Mouse (Mus musculus) C2C12 (cell line): ENCODE data around the gene Pdcl. TPM values are rescaled to one million over a fixed set of nuclear protein-coding genes. Genes with fewer than 3 reads are reported as not detected.

Experiments used
- H3K27me3 ChIP-seq: one replicate; pipeline ENCODE4 v1.6.1; 2011; ENCODE audit not compliant: control insufficient read depth, insufficient read depth, insufficient read length
- H3K36me3 ChIP-seq: one replicate; pipeline ENCODE4 v1.6.1; 2011; ENCODE audit not compliant: control insufficient read depth, insufficient read depth
- H3K4me3 ChIP-seq: one replicate; pipeline ENCODE4 v1.5.1; 2011; ENCODE audit warnings: mild to moderate bottlenecking, control low read depth; ENCODE audit not compliant: poor library complexity, insufficient read depth, severe bottlenecking
- H3K79me2 ChIP-seq: one replicate; pipeline ENCODE4 v1.6.1; 2011; ENCODE audit not compliant: control insufficient read depth, insufficient read depth
- H3K79me3 ChIP-seq: one replicate; pipeline ENCODE4 v1.6.1; 2011; ENCODE audit warnings: low read depth, control low read depth
- H3ac ChIP-seq: one replicate; pipeline ENCODE3; 2011; ENCODE audit warnings: low read depth; ENCODE audit not compliant: control insufficient read depth, insufficient read length
- CEBPB ChIP-seq: IDR thresholded peaks from one replicate; pipeline ENCODE4 v1.6.1; 2011; ENCODE audit warnings: low read depth, mild to moderate bottlenecking, control low read depth, moderate library complexity
- CTCF ChIP-seq: IDR thresholded peaks from one replicate; pipeline ENCODE4 v1.5.1; 2011; ENCODE audit not compliant: control insufficient read depth, insufficient read depth, insufficient read length
- FOSL1 ChIP-seq: IDR thresholded peaks from one replicate; pipeline ENCODE4 v1.8.0; 2011; ENCODE audit warnings: mild to moderate bottlenecking, low read length; ENCODE audit not compliant: poor library complexity, insufficient read depth, severe bottlenecking
- MAX ChIP-seq: IDR thresholded peaks from one replicate; pipeline ENCODE4 v1.6.1; 2011; ENCODE audit warnings: mild to moderate bottlenecking, control low read depth
- MYOD1 ChIP-seq: IDR thresholded peaks from one replicate; pipeline ENCODE4 v1.6.1; 2011; ENCODE audit warnings: low read depth; ENCODE audit not compliant: control insufficient read depth, insufficient read length
- MYOG ChIP-seq: IDR thresholded peaks from one replicate; pipeline ENCODE4 v1.6.1; 2011; ENCODE audit not compliant: control insufficient read depth, insufficient read length; ENCODE audit errors: extremely low read depth
- USF1 ChIP-seq: IDR thresholded peaks from one replicate; pipeline ENCODE4 v1.6.1; 2011; ENCODE audit warnings: low read depth, mild to moderate bottlenecking, control low read depth, moderate library complexity
- polyA plus RNA-seq: library from polyadenylated mRNA; unstranded; fragments of >200 nt; fragmentation: generic; extraction: Trizol; gene quantifications from one replicate; pipeline ENCODE4 v1.2.1, GENCODE M21; 2012; ENCODE audit warnings: missing spikeins

Gene Pdcl
- polyA plus RNA-seq, 1 experiment: 9.2 TPM

DNA sequence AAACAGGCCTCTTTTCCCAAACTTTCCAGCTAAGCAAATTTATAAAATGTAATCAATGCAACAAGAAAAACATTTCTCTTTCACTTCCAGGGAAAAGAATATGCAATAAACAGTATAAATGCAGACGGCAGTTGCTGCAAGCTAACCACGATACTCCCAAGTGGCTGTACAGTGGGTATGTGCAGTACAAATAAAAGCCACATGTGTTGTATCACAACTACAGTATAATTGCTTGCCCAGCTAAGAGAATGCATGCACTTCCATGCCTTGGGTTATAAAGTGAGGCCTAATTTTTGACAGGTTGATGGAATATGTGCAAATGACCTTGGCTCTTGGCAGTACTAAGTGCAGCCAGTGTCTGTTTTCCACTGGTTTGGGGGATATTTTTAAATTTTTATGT lies 11.5 kb upstream of the Pdcl start:
- Histone ChIP-seq H3ac (no peak overlapping the region), H3K79me2 (no peaks in the 10 kb centered on the region), H3K79me3 (peaks cover 2% of the 10 kb centered on the region), H3K4me3 (no peak overlapping the region), H3K36me3 (peaks cover 34% of the 10 kb centered on the region), H3K27me3 (no peaks in the 10 kb centered on the region)
- no peak for TF ChIP-seq MAX
- no peak for TF ChIP-seq FOSL1
- no peak for TF ChIP-seq MYOD1
- no peak for TF ChIP-seq USF1
- TF ChIP-seq CEBPB: no peak

DNA sequence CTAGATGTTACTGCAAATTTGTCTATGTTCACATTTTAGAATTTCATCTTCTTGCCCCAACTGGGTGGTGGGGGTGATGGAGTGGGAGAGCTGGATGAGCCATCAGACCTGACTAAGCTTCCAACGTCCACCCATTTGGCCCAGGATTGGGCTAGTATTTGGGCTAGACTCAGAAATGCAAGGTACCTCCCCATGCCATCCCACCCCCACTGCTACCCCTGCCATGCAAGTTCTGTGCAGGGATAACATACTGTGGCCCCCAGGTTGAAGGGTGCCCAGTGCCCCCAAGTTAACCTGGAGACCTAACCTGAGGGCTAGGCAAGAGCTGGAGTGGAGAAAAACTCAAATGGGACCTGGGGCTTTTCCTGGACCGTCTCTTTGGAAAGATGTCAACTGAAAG lies 776 bp upstream of the Pdcl start:
- peaks cover 20% of the 10 kb centered on the region for H3K79me2 ChIP-seq
- H3K79me3 ChIP-seq: peaks cover 12% of the 10 kb centered on the region
- no peak overlapping the region for H3K4me3 ChIP-seq
- H3ac ChIP-seq: no peak overlapping the region
- peaks cover 24% of the 10 kb centered on the region for H3K36me3 ChIP-seq
- TF ChIP-seq MAX (no peak), CTCF (no peak), MYOD1 (no peak), CEBPB (no peak), USF1 (no peak), FOSL1 (no peak), MYOG (no peak)
- H3K27me3 ChIP-seq: no peaks in the 10 kb centered on the region

DNA sequence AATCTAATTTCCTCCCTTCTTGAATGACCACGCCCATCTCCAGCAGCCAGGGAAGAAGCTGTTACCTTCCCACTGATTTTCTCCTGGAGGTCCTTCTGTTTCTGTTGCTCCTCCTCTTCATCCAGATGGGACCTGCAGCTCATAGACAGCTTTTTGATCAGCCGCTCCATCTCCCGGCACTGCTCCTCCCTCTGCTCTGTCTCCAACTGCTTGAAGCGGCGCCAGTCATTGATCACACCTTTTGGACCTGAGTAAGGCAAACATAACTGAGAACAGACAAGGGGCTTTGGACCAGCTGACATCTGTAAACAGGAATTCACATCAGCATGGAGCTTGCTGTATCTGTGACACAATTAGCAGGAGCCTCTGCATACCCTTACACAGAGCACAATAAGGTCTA lies 3.6 kb downstream of the Pdcl start:
- no peaks in the 10 kb centered on the region for H3K27me3 ChIP-seq
- peaks cover 20% of the 10 kb centered on the region for H3K79me2 ChIP-seq
- H3K4me3 ChIP-seq: no peak overlapping the region
- H3ac ChIP-seq: no peak overlapping the region
- H3K36me3 ChIP-seq: peaks cover 66% of the 10 kb centered on the region
- H3K79me3 ChIP-seq: peaks cover 12% of the 10 kb centered on the region
- no peak for TF ChIP-seq MYOG
- TF ChIP-seq MAX: no peak
- TF ChIP-seq FOSL1: no peak
- TF ChIP-seq USF1: no peak
- no peak for TF ChIP-seq CTCF
- TF ChIP-seq MYOD1: no peak
- TF ChIP-seq CEBPB: no peak

DNA sequence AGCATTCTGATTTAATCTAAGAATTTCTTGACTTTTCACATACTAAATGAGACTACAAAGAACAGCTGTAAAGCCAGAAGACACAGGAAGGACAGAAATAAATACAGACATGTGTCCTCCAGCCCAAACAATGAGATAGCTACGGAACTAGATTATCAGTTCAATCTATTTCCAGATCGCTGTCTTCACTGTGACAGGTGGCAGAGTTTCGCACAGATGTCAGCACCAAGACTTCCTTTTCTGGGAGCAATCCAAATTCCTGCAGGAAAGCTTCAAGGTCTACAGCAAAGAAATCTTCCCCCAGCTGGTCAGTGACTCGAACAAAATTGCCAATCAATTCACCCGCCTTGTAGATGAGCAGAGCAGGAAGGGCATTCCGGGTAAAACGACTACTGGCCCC lies 7.5 kb downstream of the Pdcl start:
- H3K27me3 ChIP-seq: no peaks in the 10 kb centered on the region
- H3K36me3 ChIP-seq: peaks cover 76% of the 10 kb centered on the region
- no peak for TF ChIP-seq FOSL1
- no peak for TF ChIP-seq MAX
- TF ChIP-seq MYOG: no peak
- TF ChIP-seq CEBPB: no peak
- no peak for TF ChIP-seq CTCF
- no peak for TF ChIP-seq MYOD1
- no peak for TF ChIP-seq USF1
- peaks cover 2% of the 10 kb centered on the region for H3K79me2 ChIP-seq
- H3K4me3 ChIP-seq: no peak overlapping the region
- H3K79me3 ChIP-seq: no peaks in the 10 kb centered on the region
- H3ac ChIP-seq: no peak overlapping the region

DNA sequence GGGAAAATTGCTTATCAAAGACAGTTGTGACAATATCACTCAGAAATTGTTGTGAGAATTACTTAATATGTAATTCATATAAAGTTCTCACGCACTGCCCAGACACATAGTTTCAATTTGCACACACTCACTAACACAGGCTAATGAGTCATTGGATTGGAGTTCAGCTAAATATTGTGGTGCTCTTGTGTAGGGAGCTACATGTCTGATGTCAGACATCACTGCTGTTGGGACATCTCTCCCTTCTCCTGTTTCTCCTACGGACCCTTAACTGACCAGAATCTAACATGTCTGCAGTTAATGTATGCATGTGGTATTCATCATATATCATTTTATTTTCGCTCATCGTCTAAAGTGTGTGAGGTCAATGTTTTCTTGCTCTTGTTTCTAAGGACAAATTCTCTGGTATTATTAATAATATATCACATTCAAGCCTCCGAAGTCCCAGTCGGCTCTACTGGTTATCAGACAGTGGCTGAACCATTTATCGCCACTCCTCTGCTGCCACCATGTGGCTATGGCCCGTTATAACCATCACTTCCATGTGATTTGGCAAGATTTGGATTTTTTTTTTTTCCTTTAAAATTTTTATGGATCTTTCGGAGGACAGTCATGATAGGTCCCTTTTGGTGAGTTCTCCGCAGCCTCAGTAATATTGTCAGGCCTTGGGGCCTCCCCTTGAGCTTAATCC lies 20.5 kb downstream of the Pdcl start:
- no peaks in the 10 kb centered on the region for H3K27me3 ChIP-seq
- no peak overlapping the region for H3K4me3 ChIP-seq
- H3ac ChIP-seq: no peak overlapping the region
- H3K79me3 ChIP-seq: no peaks in the 10 kb centered on the region
- H3K79me2 ChIP-seq: no peaks in the 10 kb centered on the region
- H3K36me3 ChIP-seq: no peaks in the 10 kb centered on the region
- TF ChIP-seq USF1: no peak
- TF ChIP-seq MYOD1: no peak
- TF ChIP-seq CTCF: peak; percentile 25

DNA sequence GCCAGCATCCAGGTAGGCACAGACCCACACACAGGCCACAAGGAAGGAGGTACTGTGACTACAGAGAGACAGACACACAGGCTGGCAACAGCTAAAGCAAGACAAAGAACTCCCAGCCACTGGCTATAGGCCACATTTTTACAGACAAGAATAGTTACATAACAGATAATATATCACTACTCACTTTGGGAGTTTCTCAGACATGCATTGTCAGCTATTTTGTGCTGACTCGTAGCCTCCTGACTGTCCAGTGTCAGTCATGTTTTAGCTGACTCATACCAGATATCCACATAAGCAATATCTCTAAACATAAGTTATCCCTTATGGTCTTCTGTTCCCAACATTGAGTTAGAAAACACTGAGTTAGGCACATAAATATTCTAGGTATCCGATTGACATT lies 25.8 kb downstream of the Pdcl start:
- H3K79me3 ChIP-seq: no peaks in the 10 kb centered on the region
- H3K4me3 ChIP-seq: no peak overlapping the region
- TF ChIP-seq CEBPB: no peak
- no peak for TF ChIP-seq USF1
- TF ChIP-seq CTCF: no peak
- no peak for TF ChIP-seq MAX
- TF ChIP-seq FOSL1: no peak
- no peak for TF ChIP-seq MYOG
- TF ChIP-seq MYOD1: no peak
- H3K27me3 ChIP-seq: no peaks in the 10 kb centered on the region
- no peaks in the 10 kb centered on the region for H3K79me2 ChIP-seq
- H3ac ChIP-seq: no peak overlapping the region
- H3K36me3 ChIP-seq: no peaks in the 10 kb centered on the region
